Comparison of ENCODE assay signal across 14 mouse cellular contexts in the genomic region with DNA sequence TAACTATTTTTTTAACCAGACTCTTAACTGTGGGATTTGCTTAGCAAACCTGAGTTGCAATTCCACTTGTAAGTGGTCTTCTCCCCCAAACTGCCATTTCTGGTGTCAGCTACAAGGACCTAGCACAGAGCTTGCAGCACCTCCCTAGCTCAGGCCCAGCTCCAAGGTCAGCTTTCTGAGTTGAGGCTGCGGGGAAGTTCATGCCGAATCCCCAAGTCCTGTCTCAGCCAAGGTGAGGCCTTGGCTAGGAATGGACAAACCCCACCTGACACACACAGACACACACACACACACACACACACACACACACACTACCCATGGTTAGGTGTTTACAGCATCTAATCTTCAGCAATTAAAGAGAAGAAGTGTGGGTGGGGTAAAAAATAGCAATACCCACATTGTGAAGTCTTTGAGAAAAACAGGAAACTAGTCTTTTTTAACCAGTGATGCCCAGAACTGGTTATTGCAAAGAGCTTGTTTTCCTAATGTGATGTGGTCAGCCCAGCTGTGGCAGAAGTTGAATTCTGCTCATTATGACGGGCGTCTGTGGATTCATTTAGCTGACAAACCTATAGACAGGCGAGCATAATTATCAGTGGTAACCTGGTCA.
DNase-seq lines count a peak whose midpoint lies in the region; ATAC-seq and TF ChIP-seq lines count a peak whose summit lies in the region.
"Had no signal": no experiment of that assay in that cellular context is flagged by ENCODE, and none has a peak within 500 bp of the region (broad histone marks: within the 10 kb centered on the region; RNA-seq: fewer than 3 reads in every experiment).

No protein-coding gene starts in this region.

- peak; percentile 45 for DNase-seq in adrenal gland, adult 2 months
- DNase-seq in adrenal gland, postnatal 10 days: no peak
- no peak for DNase-seq in left cerebral cortex, adult 2 months (ENCODE audit: extremely low spot score in 1 of 2, low spot score in 2 of 2)
- DNase-seq in left cerebral cortex, adult 11 months (ENCODE audit: low spot score): no peak
- DNase-seq in T-cell, adult 2 months (ENCODE audit: low spot score): peak; percentile 75
- no peak for DNase-seq in kidney, postnatal 25 days
- DNase-seq in layer of hippocampus, adult 11-12 months (ENCODE audit: low spot score): no peak
- DNase-seq: cerebellum, adult 11 months; lung, adult 2 months had no signal

- peak; percentile 69 for ATAC-seq in monocyte, adult 5-6 weeks (replicated peaks; ENCODE audit: insufficient number of reproducible peaks, low FRiP score, low TSS enrichment, poor library complexity, severe bottlenecking)
- ATAC-seq: hindbrain, postnatal 0 days had no signal

- no peak overlapping the region for H3K4me3 ChIP-seq in left cerebral cortex, adult 2 months
- H3K4me3 ChIP-seq: kidney, embryonic 15.5 days; limb, embryonic 13.5 days; myocyte had no signal

- H3K27ac ChIP-seq in left cerebral cortex, adult 2 months: peak overlapping the region; percentile 64; the same call in 1 of the 2 replicates
- H3K27ac ChIP-seq: hindbrain, postnatal 0 days; limb, embryonic 13.5 days had no signal

- intact Hi-C loops in left cerebral cortex, adult 2 months (cut with DNase I): loop anchor here (10.0 kb wide), 1 partner anchor 350 kb away; no protein-coding TSS in a partner anchor

- TF ChIP-seq CTCF in left cerebral cortex, adult 2 months (IDR thresholded peaks at IDR 0.05): no peak

Comparison
In these comparisons a context has a peak if more than half of its experiments do, and no peak if none do; other contexts are left out.
1. DNase-seq: peak in adrenal gland, adult 2 months (single experiment) and T-cell, adult 2 months (single experiment); none in adrenal gland, postnatal 10 days (single experiment), left cerebral cortex, adult 2 months (0 of 2), left cerebral cortex, adult 11 months (single experiment), kidney, postnatal 25 days (0 of 2) and layer of hippocampus, adult 11-12 months (single experiment).